Mouse (Mus musculus): ENCODE measurements around the gene Agmat. TPM values are rescaled to one million over a fixed set of nuclear protein-coding genes. Genes with fewer than 3 reads are reported as not detected.

The Agmat gene
- total RNA-seq, 2 experiments from 2014 or later: not detected

DNA sequence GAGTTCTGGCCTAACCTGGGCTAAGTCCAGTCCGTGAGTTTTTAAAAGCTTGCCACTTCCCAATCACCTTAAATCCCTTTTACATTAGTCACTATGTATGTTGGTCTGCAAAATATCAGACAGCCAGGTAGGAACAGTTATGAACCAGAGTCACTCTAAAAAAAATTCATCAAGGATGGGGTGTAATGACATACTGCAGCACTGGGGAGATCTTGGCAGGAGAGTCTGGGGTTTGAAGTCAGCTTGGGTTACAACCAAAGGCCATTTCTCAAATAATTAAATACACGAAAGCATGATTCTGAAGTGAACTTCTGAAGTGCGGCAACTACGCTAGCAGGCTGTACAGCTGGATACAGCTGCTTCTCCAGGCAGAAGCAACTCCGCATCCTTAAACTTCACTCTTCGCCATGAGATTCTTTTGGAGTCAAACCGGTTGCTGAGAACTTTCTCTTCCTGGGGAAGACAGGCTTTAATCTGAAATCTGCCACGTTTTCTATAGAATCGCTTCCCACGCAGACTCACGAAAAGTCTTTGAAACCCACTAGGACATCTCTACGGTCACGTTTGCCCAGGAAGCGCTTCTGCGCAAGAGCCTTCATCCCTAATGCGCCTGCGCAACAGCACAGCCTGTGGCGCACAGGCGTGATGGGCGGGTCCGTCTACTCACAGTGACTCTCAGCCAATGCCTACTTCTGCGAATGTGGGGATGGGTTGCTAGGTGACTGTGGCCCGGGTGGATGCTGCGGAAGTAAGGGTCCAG lies 11.8 kb upstream of the Agmat start:
- DNase-seq (ENCODE audit: low spot score): peak; percentile 90

DNA sequence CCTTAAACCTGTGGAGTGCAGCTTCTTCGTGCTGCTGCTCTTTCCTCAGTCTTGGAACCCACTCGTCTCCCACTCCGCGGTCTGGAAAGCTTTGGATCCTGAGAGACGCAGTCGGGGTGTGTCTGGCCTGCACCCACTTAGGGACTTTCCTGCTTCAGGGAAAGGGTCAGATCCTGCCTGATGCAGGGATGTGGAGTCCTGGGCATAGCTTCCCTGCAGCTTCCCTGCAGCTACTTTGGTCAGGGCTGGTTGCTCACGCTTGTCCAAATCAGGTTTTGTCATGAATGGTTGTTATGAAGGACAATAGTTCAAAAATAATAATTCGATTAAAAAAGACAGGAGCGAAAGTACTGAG lies 11.3 kb upstream of the Agmat start:
- no peak for DNase-seq (ENCODE audit: low spot score)

DNA sequence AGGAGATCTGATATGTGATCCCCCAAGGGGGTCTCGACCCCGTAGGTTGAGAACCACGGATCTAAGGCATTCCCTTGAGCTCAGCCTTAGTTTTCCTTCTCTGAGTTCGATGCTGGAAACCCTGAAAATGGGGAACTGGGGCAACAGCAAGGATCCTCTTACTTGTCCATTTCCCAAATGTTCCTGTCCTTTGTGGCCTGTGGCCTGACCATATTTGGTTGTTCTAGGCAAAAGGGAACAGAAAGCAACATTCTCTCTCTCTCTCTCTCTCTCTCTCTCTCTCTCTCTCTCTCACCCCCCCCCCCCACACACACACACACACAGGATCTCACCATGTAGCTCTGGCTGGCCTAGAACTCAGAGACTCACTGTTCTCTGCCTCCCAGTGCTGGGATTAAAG lies 9.6 kb upstream of the Agmat start:
- DNase-seq (ENCODE audit: low spot score): no peak

DNA sequence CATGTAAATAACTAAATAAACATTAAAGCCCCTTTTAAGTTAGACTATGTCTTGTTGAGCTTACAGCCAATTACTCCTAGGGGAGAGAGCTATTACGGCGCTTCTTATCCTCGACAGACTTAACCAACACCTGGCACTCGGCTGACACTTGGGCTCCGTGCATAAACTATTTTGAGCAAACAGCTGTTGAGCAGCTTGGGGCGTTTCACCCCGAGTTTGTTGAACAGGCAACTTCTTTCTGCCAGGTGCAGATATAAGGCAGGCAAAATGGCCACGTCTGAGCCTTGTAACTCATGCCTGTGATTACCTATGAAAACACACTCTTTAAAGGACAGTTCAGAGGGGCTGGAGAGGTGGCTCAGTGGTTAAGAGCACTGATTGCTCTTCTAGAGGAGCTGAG lies 8.5 kb upstream of the Agmat start:
- DNase-seq (ENCODE audit: low spot score): no peak

DNA sequence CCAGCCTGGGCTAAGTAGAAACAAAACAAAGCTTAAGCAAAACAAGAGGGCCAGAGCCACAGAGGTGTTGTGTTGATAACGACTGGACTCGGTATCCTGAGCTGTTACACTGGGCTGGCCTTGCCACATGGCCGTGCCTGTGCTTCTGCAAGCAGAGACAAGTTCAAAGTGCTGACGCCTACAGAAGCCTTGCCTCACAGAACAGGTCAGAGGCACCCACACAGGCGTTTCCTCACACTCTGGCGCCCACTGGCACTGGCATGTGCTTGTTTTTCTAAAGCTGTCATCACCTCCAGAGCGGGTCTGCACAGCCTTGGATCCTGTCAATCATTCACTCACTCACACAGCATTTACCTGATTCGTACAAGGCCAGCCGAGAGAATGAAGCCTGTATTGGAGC lies 4.6 kb upstream of the Agmat start:
- DNase-seq (ENCODE audit: low spot score): no peak

DNA sequence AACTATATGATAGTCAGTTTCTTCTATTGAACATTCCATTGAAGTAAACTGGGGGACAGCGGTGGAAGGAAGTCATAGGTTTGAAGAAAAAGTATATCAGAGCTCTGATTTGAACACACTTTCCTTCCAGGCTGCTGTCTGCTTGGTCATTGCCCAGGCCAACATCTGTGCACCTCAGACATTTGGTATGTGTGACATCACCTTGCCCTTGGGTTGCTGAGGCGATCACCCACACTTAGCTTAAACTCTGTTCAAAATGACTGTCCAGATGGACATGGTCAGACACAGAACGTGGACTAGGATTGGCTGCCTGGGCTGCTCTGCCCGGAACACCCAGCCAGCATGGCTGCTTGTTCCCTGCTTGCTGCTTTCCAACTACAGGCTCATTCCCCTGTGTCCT lies 4.1 kb upstream of the Agmat start:
- DNase-seq (ENCODE audit: low spot score): no peak

DNA sequence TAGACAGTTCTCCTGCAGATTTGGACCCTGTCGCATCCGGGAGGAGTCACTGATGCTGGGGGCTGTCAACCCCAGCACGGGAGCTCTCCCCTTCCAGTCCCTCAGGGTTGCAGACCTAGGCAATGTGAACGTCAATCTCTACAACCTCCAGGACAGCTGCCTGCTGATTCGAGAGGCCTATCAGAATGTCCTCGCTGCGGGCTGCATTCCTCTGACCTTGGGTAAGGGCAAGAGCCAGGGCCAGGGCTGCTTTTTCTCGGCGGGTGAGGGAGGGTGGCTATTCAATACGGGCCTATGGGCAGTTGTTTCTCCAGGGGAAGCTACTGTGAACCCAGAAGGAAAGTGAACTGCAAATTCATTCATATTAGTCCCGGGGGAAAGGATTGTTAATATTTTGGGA lies 3.1 kb downstream of the Agmat start:
- peak; percentile 71 for DNase-seq (ENCODE audit: low spot score)

DNA sequence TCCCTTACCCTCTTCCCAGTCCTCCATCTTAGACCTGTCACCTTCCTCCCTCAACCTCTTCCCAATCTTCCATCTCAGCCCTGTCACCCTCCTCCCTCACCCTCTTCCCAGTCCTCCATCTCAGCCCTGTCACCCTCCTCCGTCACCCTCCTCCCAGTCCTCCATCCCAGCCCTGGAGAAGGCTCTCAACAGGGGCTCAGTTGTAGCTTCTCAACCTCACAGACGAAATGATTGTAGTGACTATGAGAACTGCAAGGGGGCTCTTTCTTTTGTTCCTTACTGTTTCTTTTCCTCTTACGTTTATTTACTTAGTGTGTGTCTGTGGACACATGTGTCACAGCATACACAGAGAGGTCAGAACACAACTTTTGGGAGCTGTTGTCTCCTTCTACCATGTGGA lies 4.4 kb downstream of the Agmat start:
- DNase-seq (ENCODE audit: low spot score): no peak

DNA sequence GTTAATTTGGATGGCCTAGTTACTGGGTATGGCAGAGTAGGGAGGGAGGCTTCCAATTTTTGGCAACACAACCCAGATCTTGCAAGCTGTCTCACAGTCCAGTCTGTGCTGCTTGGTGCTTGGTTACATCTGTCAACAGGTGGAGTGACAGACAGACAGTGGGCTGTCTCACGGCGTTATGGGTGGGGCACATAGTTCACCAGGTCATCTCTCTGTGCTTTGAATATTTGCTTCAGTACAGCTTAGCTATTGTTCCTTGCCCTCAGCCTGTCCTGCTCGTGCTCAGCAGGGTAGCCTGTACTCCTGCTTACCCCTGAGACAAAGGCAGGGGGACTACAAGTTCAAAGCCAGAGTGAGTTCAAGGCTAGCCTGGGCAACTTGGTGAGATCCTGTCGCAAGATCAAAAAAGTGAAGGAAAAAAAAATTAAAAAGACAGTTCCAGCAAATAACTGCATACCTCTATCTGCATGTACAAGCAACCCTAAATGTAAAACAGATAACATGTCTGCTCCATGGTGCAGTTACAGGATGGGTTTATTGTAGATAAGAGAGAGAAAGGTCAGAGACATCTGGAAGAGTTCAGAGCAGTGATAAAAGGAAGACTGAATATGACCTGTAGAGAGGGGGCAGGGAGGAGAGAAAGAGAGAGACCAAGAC lies 5.1 kb downstream of the Agmat start:
- no peak for DNase-seq (ENCODE audit: low spot score)

DNA sequence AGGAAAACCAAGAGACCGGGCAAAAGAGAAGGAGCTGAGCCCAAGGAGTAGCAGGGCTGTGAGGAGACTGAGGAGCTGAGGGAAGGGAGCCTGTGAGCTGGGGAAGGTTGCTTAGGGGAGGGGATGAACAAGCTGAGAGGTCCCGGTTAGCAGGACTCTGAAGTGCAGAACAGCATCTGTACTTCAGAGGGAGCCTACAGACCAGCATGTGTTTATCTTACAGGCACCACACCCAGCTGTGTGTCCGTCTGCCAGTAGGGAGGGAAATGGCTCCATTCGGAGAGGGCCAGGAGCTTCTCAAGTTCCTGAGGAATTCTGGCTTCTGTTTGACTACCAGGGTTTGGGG lies 5.6 kb downstream of the Agmat start:
- no peak for DNase-seq (ENCODE audit: low spot score)

DNA sequence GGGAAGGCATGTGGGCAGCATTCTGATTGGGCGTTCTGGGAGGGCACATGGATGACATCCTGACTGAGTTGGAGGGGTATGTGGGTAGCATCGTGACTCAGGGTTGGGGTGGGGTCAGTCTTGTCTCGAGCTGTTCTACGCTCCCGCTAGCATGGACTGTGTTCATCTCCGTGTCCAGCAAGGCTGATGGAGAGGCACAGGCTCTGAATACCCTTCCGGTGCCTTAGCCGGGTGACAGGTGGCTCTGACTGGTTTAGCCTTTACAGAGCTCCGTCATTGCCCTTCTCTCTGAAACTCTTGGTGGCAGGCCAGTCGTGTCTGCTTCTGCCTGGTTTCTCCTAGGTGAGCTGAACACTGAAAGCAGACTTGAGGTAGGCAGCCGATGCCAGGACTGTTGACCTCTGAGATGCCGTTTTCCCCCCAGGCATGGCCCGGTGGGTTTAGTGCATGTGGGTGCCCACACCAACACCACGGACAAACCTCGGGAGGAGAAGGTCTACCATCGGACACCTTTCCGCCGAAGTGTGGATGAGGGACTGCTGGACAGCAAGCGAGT lies 9.0 kb downstream of the Agmat start:
- DNase-seq (ENCODE audit: low spot score): no peak

DNA sequence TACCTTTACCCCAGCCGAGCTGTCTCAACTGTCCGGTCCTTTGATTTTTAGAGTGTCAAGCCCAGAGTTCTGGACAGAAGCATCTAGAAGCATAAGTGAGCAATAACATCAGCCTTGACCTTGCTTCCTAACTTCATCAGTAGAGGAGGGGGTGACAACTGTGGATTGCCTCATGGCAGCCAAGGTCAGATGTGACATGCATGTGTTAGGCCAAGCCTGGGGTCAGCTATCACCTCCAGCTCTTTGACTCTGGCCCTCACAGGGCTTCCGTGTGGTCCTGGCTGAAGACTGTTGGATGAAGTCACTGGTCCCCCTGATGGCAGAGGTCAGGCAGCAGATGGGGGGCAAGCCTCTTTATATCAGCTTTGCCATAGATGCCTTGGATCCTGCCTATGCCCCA lies 10.7 kb downstream of the Agmat start:
- no peak for DNase-seq (ENCODE audit: low spot score)

DNA sequence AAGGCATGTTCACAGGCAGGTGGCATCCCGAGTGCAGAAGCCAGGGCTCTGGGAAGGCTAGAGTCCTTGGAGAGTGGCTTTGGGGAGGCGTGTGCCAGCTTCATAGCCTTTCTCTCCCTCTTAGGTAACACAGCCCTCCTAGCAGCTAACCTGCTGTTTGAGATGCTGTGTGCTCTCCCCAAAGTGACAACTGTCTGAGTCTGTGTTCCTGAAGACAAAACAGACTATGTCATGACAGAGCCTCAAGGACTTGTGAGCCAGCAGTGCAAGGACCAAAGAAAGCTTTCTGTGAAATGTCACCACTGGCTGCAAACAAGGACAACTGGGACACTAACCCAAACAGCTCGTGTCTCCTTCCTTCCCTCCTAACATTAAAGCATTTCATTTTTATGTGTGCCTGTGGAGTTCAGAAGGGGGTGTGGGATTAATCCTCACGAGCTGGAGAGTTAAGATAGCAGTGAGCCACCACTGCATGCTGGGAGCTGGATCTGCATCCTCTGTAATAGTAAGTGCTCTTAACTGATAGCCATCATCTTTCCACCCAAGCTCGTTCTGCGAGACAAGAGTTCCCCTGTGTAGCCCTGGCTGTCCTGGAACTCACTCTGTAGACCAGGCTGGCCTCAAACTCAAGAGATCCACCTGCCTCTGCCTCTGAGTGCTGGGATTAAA lies 12.5 kb downstream of the Agmat start:
- no peak for DNase-seq (ENCODE audit: low spot score)

DNA sequence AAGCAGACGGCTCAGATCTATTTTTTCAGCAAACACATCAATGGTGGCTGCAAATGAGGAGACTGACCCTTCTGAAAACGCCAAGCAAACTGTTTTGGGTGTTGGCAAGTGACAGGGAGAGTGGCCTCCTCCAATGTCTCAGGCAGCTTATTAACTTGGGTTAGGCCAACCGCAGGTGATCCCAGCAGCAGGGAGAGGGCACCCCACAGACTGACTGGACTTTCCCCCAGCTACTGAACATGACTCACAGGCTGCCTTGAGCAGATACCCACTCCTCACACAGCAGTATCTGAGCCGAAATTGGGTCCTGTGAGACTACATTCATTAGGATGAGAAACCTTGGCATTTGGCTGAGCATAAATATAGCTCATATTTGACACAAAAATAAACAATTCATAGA lies 14.5 kb downstream of the Agmat start:
- DNase-seq (ENCODE audit: low spot score): no peak

DNA sequence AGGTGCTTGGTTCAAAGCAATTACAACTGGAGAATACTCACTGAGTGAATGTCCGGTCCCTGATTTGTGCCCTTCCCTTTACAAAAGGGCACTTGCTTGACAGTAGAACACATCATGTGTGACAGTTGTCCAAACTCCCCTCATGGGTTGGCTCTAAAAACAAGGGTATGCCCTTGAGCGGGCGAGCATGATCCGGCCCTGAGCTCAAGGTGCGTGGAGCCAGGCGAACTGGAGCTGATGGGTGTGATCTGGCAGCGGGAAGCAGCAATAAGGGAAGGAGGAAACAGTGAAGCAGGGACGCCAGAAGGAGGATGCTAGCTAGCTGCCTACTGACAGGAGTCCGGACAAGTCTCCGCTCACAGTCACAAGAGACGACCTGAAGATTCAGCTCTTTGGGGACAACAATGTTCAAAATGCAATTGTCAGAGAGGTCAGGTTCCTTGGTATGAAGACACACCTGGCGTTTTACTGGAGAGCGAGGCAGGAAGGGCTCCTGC lies 15.7 kb downstream of the Agmat start:
- DNase-seq (ENCODE audit: low spot score): no peak

DNA sequence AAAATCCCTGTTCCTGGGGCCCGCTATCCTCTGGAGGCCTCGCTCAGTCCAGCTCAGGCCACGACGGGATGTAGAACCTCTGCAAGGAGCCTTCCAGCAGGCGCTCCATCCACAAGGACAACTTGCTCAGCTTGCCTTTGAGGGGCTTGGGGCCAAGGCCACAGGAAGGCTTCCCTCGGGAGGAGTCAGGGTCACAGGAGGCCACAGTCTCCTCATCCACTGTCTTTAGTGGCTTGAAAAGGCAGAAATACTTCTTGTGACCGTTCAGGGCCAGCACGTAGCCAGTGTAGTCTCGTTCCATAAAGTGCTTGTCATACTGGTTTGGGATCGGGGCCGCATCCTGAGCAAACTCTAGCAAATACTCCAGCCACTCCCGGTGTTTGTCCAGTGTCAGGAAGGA lies 17.0 kb downstream of the Agmat start:
- DNase-seq (ENCODE audit: low spot score): no peak

DNA sequence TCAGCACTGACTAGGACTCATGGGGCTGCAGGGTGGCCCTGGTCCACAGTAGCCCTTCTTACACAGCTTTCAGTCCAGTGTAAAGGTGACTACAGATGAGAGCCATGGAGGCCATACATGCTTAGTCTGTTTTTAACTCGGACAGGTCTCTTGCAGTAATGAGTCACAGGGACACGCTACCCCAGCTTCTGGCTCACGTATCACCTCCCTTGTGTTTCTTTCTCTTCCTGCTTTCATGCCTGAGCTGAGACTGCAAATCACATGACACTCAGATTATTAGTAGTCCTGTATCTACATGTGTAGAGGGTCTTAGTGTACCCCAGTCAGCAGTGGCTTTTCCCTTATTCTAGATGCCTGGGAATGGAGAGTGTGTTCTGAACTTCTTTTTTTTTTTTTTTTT lies 18.5 kb downstream of the Agmat start:
- no peak for DNase-seq (ENCODE audit: low spot score)

DNA sequence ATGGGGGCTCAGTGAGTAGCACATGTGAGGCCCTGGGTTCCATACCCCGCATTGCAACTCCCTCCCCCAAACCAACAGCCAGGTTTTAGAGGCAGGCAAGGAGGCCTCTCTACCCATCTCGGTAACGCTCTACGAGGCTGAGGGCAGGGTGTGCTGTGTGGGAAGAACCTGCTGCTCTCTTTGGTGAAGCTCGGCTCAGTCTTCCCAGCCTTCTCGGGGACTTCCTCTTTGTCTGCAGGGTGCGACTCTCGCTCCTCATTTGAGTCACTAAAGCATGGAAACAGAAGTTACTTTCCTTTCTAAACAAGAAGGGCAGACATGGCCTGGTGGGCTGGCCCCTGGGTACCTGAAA lies 19.8 kb downstream of the Agmat start:
- DNase-seq (ENCODE audit: low spot score): no peak

DNA sequence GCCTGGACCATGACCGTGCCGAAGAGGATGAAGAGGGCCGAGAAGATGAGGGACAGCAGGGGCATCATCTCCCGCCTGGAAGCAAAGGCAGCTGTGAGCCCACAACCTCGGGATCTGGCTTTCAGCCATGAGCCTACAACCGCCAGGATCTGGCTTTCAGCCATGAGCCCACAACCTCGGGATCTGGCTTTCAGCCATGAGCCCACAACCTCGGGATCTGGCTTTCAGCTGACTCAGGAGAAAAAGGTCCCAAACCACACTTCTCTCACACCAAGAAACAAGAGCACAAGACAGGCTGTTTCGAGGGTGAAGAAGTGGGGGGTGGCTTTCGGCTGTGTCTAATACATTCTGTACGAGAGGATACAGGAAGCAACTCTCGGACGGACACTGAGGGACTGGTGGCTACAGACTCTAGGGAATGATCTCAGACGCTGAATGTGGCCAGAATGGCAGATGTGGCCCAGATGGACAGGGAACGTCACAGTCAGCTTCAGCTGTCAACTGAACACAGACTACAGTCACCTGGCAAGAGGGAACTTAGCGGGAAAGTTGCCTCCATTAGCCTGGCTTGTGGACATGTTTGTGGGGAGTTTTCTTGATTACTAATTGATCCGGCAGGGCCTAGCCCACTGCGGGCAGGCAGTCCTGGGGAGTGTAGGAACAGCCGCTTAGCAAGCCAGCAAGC lies 20.3 kb downstream of the Agmat start:
- DNase-seq (ENCODE audit: low spot score): no peak

DNA sequence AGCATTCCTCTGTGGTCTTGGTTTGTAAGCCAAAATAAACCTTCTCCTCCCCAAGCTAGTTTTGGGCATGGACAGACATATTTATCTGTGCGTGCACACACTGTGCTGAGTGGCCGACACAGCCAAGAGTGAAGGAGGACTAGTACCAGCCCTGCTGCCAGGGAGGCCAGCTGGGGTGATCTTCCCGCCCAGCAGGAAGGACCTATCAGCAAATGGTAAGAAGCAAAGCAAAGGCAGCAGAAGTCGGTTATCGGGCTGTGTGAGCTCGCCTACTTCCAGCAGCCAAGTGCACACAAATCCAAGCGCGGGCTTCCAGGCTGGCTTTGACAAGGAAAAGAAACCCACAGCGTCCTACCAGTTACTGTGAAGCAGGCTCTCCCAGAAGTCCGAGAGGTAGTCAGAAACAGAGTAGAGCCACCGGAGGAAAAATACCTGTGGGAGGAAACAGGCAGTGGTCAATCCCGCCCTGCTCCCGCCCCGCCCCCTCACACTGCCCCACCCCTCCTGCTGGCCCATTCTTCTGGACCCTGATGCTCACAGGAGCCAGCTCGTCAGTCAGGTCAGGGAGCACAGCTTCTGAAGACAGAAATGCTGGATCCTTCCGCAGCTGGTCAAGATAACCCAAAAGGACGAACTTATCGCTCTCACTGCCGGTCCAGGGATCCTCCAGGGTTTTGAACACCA lies 21.0 kb downstream of the Agmat start:
- no peak for DNase-seq (ENCODE audit: low spot score)

DNA sequence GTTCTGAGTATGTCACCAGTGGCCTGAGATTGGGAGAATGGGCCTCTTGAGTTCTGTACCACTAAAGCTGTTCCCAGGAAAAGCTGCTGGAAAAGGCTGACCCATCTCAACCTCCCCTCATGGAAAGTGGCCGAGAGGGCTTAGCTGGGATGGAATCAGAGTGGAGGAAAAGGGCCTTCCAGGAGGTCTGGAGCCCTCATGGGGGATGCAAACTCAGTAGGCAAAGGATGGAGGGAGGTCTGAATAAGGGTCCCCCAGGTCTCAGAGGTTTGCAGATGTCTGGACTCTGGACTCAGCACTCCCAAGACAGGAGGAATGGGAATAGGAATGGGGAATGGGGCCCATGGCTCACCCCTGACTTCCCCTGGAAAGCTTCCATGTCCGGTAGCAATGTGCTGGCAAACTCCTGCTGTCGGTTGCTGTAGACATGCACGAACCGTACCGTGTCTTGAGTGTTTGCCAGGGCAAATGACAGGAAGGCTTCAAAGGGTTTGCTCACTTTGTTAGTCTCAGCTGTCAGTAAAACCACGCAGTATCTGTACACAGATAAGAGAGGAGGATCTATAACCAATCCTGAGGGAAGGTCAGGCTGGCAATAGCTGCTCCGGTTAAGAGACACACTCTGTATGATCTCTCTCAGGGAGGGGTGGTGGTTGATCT lies 23.2 kb downstream of the Agmat start:
- no peak for DNase-seq (ENCODE audit: low spot score)
